Mouse (Mus musculus): Measurements from ENCODE around the gene Igfbp4. TPM values are rescaled to one million over a fixed set of nuclear protein-coding genes. Genes with fewer than 3 reads are reported as not detected.

Gene Igfbp4
- polyA plus RNA-seq, 1 experiment from 2014 or later, result 142 TPM

DNA sequence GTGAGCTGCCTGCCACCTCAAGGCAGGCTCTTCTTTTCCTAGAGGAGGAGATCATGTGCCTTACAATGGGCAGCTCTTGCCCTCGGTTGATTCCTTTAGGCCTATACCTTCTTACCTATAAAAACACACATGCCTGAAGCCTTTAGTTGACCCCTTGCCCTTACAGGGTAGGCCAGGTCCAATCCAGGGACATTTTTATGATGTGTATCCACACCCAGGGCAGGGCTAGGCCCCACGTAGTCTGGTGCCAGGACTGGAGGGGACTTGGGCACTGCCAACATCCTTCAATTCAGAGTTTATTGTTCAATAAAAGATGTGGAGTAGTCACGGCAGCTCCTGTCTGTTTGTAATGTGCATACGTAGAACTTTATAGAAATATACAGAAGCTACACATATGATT lies 55.4 kb downstream of the Igfbp4 start:
- Histone ChIP-seq H3K9me3 (ENCODE audit: control insufficient read depth, low read length) (no peaks in the 10 kb centered on the region), H3K27me3 (ENCODE audit: control insufficient read depth, insufficient read depth, low read length) (no peaks in the 10 kb centered on the region), H3K27ac (no peak overlapping the region), H3K9ac (no peak overlapping the region), H3K36me3 (replicated peaks; ENCODE audit: control insufficient read depth, insufficient read depth) (no peaks in the 10 kb centered on the region), H3K4me1 (replicated peaks; ENCODE audit: control insufficient read depth, insufficient read depth, low read length) (no peaks in the 10 kb centered on the region), H3K4me3 (replicated peaks; ENCODE audit: low read length) (no peak overlapping the region), H3K4me2 (replicated peaks) (no peak overlapping the region)
- WGBS, result 85% methylated on average over 4 of the region's 4 CpGs
- ATAC-seq (ENCODE audit: low FRiP score) (no peak), DNase-seq (ENCODE audit: low spot score) (no peak)

DNA sequence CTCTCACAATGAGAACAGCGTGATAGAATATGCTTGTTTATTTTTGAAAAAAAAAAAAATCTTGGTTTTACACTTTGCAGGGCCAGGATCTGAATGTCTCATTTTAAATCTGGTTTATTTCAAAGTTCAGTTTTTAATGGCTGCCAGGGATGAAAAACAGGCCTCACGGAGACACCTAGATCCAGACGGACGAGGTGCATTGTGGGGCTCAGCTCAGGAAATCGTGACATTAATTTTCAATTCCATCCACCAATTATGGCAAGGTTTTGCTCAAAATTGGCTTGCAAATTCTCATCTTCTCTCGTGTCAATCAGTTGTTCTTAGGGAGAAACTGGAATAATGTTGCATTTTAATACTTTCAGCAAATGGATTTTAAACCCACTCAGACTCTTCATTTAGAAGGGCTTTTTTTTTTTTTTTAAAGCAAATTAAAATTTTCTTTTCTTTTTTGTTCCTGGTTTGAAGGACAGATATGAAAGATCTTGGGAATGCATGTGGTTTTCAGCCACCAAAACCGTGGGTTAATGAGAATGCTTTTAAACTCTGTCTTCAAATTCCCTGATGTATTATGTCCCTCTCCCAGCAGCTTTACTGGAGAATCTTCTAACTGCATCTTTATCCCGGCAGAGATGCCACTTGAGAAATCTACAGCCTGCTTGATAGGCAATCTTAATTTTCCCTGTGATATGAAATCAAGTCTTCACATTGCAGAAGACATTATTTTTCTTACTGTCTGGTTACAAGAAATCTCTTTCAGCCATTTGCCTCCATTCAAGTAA lies 56.1 kb downstream of the Igfbp4 start:
- WGBS, result 76% methylated on average over 8 of the region's 8 CpGs
- no peak for DNase-seq (ENCODE audit: low spot score)
- Histone ChIP-seq H3K4me2 (replicated peaks) (no peak overlapping the region), H3K9me3 (ENCODE audit: control insufficient read depth, low read length) (no peaks in the 10 kb centered on the region), H3K27ac (no peak overlapping the region), H3K36me3 (replicated peaks; ENCODE audit: control insufficient read depth, insufficient read depth) (no peaks in the 10 kb centered on the region), H3K4me3 (replicated peaks; ENCODE audit: low read length) (no peak overlapping the region), H3K27me3 (ENCODE audit: control insufficient read depth, insufficient read depth, low read length) (no peaks in the 10 kb centered on the region), H3K9ac (no peak overlapping the region), H3K4me1 (replicated peaks; ENCODE audit: control insufficient read depth, insufficient read depth, low read length) (no peaks in the 10 kb centered on the region)
- ATAC-seq (ENCODE audit: low FRiP score), result no peak

DNA sequence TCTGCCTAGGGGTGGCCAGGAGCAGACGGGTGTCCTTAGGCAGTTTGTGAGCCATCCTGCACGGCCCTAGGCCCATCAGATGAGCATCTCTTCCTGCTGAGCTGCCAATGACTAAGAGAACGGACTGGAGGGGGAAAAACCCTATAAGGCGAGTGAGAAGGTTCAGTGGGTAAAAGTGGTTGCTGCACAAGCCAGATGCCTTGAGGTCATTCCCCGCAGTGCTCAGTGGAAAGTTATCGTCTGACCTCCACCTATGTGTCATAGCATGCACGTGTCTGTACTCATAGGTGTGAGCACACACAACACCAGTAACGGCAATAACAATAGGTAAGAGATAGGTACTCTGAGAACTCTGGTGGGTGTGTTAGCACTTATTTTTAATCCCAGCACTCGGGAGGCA lies 57.9 kb downstream of the Igfbp4 start:
- H3K4me1 ChIP-seq (replicated peaks; ENCODE audit: control insufficient read depth, insufficient read depth, low read length), result no peaks in the 10 kb centered on the region
- no peak for ATAC-seq (ENCODE audit: low FRiP score)
- no peaks in the 10 kb centered on the region for H3K27me3 ChIP-seq (ENCODE audit: control insufficient read depth, insufficient read depth, low read length)
- no peak for DNase-seq (ENCODE audit: low spot score)
- no peak overlapping the region for H3K4me3 ChIP-seq (replicated peaks; ENCODE audit: low read length)
- no peak overlapping the region for H3K27ac ChIP-seq
- H3K9me3 ChIP-seq (ENCODE audit: control insufficient read depth, low read length), result no peaks in the 10 kb centered on the region
- 92% methylated on average over 9 of the region's 9 CpGs for WGBS
- no peak overlapping the region for H3K4me2 ChIP-seq (replicated peaks)
- no peaks in the 10 kb centered on the region for H3K36me3 ChIP-seq (replicated peaks; ENCODE audit: control insufficient read depth, insufficient read depth)
- H3K9ac ChIP-seq, result no peak overlapping the region

DNA sequence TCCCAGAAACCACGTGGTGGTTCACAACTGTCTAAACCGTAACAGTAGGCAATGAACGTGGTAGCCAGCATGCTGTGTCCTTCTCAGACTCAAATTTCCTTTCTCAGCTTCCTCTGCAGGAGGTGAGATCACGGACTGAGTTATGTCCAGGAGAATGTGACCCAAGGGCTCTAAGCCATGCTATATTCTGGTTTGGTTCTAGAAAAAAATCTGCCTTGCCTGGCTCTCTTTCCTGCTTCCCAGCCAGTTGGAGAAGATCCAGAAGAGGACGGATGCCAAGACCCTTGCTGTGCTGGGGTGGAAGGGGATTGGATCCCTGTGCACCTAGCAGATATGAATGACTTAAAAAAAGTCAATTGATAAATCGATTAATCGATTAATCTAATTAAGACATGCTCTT lies 58.5 kb downstream of the Igfbp4 start:
- Histone ChIP-seq H3K27me3 (ENCODE audit: control insufficient read depth, insufficient read depth, low read length) (no peaks in the 10 kb centered on the region), H3K4me3 (replicated peaks; ENCODE audit: low read length) (no peak overlapping the region), H3K4me2 (replicated peaks) (no peak overlapping the region), H3K4me1 (replicated peaks; ENCODE audit: control insufficient read depth, insufficient read depth, low read length) (no peaks in the 10 kb centered on the region), H3K9me3 (ENCODE audit: control insufficient read depth, low read length) (no peaks in the 10 kb centered on the region), H3K36me3 (replicated peaks; ENCODE audit: control insufficient read depth, insufficient read depth) (no peaks in the 10 kb centered on the region), H3K27ac (no peak overlapping the region), H3K9ac (no peak overlapping the region)
- DNase-seq (ENCODE audit: low spot score), result no peak
- ATAC-seq (ENCODE audit: low FRiP score), result no peak
- WGBS, result 84% methylated on average over 7 of the region's 7 CpGs

DNA sequence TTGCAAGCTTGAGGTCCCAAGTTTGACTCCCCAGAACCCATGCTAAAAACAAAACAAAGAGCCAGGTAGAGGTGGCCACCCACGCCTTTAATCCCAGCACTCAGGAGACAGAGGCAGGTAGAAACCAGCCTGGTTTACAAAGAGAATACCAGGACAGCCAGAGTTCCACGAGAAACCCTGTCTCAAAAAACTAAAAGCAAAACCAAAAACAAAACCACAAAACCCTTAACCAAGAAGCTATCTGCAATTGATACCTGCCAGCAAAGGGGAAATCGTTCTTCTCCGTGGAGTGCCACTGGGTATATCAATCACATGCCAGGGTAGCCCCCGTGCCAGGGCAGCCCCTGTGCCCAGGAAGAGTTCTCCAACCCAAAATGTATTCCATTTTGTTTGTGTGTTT lies 59.2 kb downstream of the Igfbp4 start:
- no peak overlapping the region for H3K4me3 ChIP-seq (replicated peaks; ENCODE audit: low read length)
- no peaks in the 10 kb centered on the region for H3K9me3 ChIP-seq (ENCODE audit: control insufficient read depth, low read length)
- H3K27me3 ChIP-seq (ENCODE audit: control insufficient read depth, insufficient read depth, low read length), result no peaks in the 10 kb centered on the region
- DNase-seq (ENCODE audit: low spot score) (no peak), ATAC-seq (ENCODE audit: low FRiP score) (no peak)
- no peaks in the 10 kb centered on the region for H3K36me3 ChIP-seq (replicated peaks; ENCODE audit: control insufficient read depth, insufficient read depth)
- H3K9ac ChIP-seq, result no peak overlapping the region
- H3K4me1 ChIP-seq (replicated peaks; ENCODE audit: control insufficient read depth, insufficient read depth, low read length), result no peaks in the 10 kb centered on the region
- no peak overlapping the region for H3K27ac ChIP-seq
- H3K4me2 ChIP-seq (replicated peaks), result no peak overlapping the region
- WGBS, result 86% methylated on average over 5 of the region's 5 CpGs

DNA sequence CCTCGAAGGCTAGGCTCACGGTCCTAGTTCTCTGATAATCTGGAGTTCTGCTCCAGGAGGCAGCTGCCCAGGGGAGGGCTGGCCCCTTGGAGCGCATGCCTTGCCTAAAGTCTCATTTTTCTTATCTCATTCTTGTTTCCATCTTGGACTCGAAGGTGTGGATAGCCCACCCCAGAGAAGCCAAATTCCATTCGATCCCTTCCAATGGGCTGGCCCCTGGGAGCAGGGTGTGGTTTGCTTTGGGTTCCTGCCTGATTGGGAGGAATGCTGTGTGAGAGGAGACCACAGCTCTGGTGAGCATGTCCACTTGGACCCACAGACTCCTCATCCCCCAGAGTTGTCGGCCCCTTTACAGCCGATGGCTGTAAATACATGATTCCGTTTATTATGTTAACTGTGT lies 60.6 kb downstream of the Igfbp4 start:
- DNase-seq (ENCODE audit: low spot score) (no peak), ATAC-seq (ENCODE audit: low FRiP score) (no peak)
- no peak overlapping the region for H3K4me3 ChIP-seq (replicated peaks; ENCODE audit: low read length)
- no peak overlapping the region for H3K27ac ChIP-seq
- WGBS, result 86% methylated on average over 8 of the region's 8 CpGs
- no peak overlapping the region for H3K9ac ChIP-seq
- H3K4me2 ChIP-seq (replicated peaks), result no peak overlapping the region
- no peaks in the 10 kb centered on the region for H3K9me3 ChIP-seq (ENCODE audit: control insufficient read depth, low read length)
- no peaks in the 10 kb centered on the region for H3K27me3 ChIP-seq (ENCODE audit: control insufficient read depth, insufficient read depth, low read length)
- no peaks in the 10 kb centered on the region for H3K36me3 ChIP-seq (replicated peaks; ENCODE audit: control insufficient read depth, insufficient read depth)
- no peaks in the 10 kb centered on the region for H3K4me1 ChIP-seq (replicated peaks; ENCODE audit: control insufficient read depth, insufficient read depth, low read length)

DNA sequence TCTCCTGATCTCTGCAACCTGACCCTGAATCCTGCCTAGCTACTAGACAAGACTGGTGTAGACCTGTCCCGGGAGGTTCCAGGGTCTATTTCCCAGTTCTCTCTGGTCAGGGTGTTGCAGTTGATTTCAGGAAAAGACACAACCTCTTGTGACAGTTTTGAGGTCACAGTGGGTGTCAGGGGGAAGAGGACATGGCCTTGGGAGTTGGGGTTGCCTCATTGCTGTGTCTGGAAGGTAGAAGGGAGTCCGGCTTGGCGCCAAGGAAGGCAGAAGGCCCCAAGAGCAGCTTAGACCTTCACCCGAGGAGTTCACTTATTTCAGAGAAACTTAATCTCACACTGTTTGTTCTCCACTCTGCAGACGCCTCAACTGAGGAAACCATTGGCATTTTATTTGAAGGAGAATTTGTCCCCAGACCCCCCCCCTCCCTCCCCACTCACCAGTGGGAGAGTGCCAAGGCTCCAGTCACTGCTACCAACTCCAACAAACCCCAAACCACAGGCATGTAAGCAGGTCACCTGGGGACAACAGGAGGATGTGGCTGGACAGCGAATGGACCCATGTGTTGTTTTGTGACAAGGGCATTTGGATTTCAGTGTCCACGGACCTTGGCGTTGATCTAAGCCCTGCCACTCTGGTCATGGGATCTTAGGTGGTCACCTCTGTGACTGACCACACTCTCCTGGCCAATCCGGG lies 61.7 kb downstream of the Igfbp4 start:
- no peak overlapping the region for H3K4me3 ChIP-seq (replicated peaks; ENCODE audit: low read length)
- ATAC-seq (ENCODE audit: low FRiP score) (no peak), DNase-seq (ENCODE audit: low spot score) (no peak)
- H3K36me3 ChIP-seq (replicated peaks; ENCODE audit: control insufficient read depth, insufficient read depth), result no peaks in the 10 kb centered on the region
- WGBS, result 85% methylated on average over 9 of the region's 9 CpGs
- no peak overlapping the region for H3K4me2 ChIP-seq (replicated peaks)
- no peaks in the 10 kb centered on the region for H3K9me3 ChIP-seq (ENCODE audit: control insufficient read depth, low read length)
- H3K27ac ChIP-seq, result no peak overlapping the region
- H3K27me3 ChIP-seq (ENCODE audit: control insufficient read depth, insufficient read depth, low read length), result no peaks in the 10 kb centered on the region
- H3K4me1 ChIP-seq (replicated peaks; ENCODE audit: control insufficient read depth, insufficient read depth, low read length), result no peaks in the 10 kb centered on the region
- no peak overlapping the region for H3K9ac ChIP-seq

Other genes with a start within 250 kb of the Igfbp4 start
- gene Msl1, start 245.7 kb upstream of the Igfbp4 start, polyA plus RNA-seq (2014; fragmentation: Nextera tagmentation; extraction: Ambion mirVana), result 23.6 and 24.1 TPM in 2 replicates
- gene Casc3, start 236.3 kb upstream of the Igfbp4 start, polyA plus RNA-seq (2014; fragmentation: Nextera tagmentation; extraction: Ambion mirVana), result 49.3 and 57.4 TPM in 2 replicates
- gene Rapgefl1, start 204.5 kb upstream of the Igfbp4 start, polyA plus RNA-seq (2014; fragmentation: Nextera tagmentation; extraction: Ambion mirVana), result 12.0 and 12.9 TPM in 2 replicates
- 4.7 and 4.8 TPM in 2 replicates for gene Wipf2, start 177.6 kb upstream of the Igfbp4 start, polyA plus RNA-seq (2014; fragmentation: Nextera tagmentation; extraction: Ambion mirVana)
- gene Cdc6, start 133.4 kb upstream of the Igfbp4 start, polyA plus RNA-seq (2014; fragmentation: Nextera tagmentation; extraction: Ambion mirVana), result 4.3 and 5.2 TPM in 2 replicates
- gene Rara, start 113.4 kb upstream of the Igfbp4 start, polyA plus RNA-seq (2014; fragmentation: Nextera tagmentation; extraction: Ambion mirVana), result 18.4 and 18.7 TPM in 2 replicates
- 0.60 and 1.4 TPM in 2 replicates for gene Gjd3, start 58.2 kb upstream of the Igfbp4 start, polyA plus RNA-seq (2014; fragmentation: Nextera tagmentation; extraction: Ambion mirVana)
- gene Top2a, start 17.1 kb upstream of the Igfbp4 start, polyA plus RNA-seq (2014; fragmentation: Nextera tagmentation; extraction: Ambion mirVana), result 34.2 and 42.4 TPM in 2 replicates
- 0.20 TPM in 1 of 2 replicates, not detected in the other for gene Tns4, start 48.1 kb downstream of the Igfbp4 start, polyA plus RNA-seq (2014; fragmentation: Nextera tagmentation; extraction: Ambion mirVana)
- 0.23 TPM in 1 of 2 replicates, not detected in the other for gene Ccr7, start 113.8 kb downstream of the Igfbp4 start, polyA plus RNA-seq (2014; fragmentation: Nextera tagmentation; extraction: Ambion mirVana)
- gene Smarce1, start 189.8 kb downstream of the Igfbp4 start, polyA plus RNA-seq (2014; fragmentation: Nextera tagmentation; extraction: Ambion mirVana), result 131 and 136 TPM in 2 replicates
- 7.3 and 9.3 TPM in 2 replicates for gene Krt222, start 202.8 kb downstream of the Igfbp4 start, polyA plus RNA-seq (2014; fragmentation: Nextera tagmentation; extraction: Ambion mirVana)
- gene Krt24, start 244.0 kb downstream of the Igfbp4 start, polyA plus RNA-seq (2014; fragmentation: Nextera tagmentation; extraction: Ambion mirVana), result not detected in 2 replicates

Measured in hindbrain, embryonic 14.5 days (tissue).